Mouse (Mus musculus) cerebral cortex, adult 2 months (tissue): Measurements from ENCODE around the gene Ripply2.

Source experiments
- WGBS: fragments of 180-500 bp; shearing (Covaris S2); methylation state at CpG from one replicate; pipeline ENCODE4 v1.1.7; 2018; 5-methylcytosine and 5-hydroxymethylcytosine counted together

Gene Ripply2

GRCm38 (mm10) chr9:87015288-87015937 lies at the start of gene Ripply2:
Gene Ripply2, plus strand, starts transcription at chr9:87015537.
- WGBS: under 1% methylated on average over 71 of the region's 71 CpGs

- WGBS: 42% methylated on average over 4 of the region's 4 CpGs
Observed at GRCm38 (mm10) chr9:86973562-86973961, 41.8 kb upstream of the Ripply2 start.

GRCm38 (mm10) chr9:86976896-86977295 lies 38.4 kb upstream of the Ripply2 start:
- WGBS: 48% methylated on average over 4 of the region's 4 CpGs

DNA sequence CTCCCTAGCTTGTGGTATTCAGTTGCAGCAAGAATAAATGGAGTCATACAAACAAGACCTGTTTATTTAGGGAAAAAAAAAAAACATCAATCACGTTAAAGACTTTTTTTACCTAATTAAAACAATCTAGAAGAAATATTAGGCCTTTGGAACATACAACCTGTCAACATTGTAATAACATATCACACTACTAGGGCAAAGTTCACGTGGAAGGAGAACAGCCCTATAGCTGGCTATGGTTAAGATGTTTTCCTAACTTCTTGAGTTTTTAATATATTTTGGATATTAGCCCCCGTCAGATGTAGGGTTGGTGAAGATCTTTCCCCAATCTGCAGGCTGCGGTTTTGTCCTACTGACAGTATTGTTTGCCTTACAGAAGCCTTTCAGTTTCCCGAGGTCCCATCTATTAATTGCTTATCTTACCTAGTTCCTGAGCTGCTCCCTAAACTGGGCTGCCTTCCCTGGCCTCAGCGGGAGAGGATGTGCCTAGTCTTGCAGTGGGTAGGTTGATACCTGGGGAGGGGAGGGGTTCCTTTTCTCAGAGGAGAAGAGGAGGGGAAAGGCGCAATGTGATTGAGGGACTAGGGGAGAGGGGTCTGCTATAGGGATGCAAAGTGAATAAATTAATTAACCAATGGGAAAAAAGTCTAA lies 37.0 kb upstream of the Ripply2 start:
- 78% methylated on average over 7 of the region's 7 CpGs for WGBS

GRCm38 (mm10) chr9:86980942-86981341 lies 34.4 kb upstream of the Ripply2 start:
- 62% methylated on average over 2 of the region's 2 CpGs for WGBS

- 41% methylated on average over 10 of the region's 10 CpGs for WGBS
Observed at GRCm38 (mm10) chr9:86981551-86981950, 33.8 kb upstream of the Ripply2 start.

DNA sequence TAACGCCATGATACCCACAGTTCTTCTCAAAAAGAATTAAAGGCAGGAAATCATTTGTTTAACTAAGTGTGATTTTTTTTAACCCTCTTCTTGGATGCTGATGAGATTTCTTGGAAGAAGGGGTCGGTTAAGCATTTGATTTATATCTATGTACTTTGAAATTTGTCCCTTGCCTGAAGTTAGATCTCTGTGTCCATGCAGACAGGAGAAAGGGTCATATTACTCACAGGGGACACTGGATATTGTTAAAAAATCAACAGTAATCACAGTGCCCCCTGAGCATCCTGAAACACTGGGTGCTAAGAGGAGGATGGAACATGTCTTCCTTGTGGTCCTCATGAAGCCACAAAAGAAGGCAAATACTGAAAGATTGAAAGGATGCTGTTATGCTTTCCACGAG lies 30.8 kb upstream of the Ripply2 start:
- 75% methylated on average over 3 of the region's 3 CpGs for WGBS

DNA sequence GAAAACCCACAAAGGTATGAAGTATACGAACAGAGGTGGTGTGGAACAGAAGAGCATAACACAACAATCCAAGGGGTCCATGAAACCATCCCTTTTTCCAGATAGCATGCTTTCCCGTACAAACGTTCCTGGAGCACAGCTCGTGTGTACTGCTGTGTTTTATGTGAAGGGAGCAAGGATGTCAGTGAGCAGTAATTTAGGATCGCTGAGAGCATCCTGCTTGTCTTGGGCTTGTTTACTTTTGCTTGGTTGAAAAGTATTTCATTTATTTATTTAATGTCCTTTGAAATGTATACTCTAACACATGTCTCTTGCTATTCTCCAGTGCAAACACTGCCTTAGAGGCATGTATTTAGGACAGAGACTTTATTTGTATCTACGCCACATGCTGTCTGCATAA lies 30.2 kb upstream of the Ripply2 start:
- 78% methylated on average over 6 of the region's 6 CpGs for WGBS

- WGBS: 85% methylated on average over 7 of the region's 7 CpGs
Observed at GRCm38 (mm10) chr9:86986703-86987296, 28.5 kb upstream of the Ripply2 start.

DNA sequence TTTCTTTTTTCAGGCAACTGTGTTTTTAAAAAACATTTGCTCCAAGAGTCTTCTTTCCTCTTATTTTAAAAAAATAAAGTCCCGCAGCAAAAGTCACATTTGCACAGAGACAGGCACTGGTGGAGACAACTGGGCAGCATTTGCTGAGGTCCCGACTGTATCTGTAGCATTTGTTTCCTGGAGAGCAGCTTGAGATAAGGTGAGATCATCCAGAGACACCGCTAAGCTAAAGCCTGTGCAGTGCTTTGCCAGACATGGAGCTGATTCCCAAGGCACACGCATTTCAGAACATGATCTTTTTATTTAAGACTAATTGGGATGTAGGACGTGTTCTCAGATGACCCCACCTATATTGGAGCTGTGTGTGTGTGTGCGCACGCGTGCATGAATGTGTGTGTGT lies 23.6 kb upstream of the Ripply2 start:
- WGBS: 79% methylated on average over 8 of the region's 8 CpGs

DNA sequence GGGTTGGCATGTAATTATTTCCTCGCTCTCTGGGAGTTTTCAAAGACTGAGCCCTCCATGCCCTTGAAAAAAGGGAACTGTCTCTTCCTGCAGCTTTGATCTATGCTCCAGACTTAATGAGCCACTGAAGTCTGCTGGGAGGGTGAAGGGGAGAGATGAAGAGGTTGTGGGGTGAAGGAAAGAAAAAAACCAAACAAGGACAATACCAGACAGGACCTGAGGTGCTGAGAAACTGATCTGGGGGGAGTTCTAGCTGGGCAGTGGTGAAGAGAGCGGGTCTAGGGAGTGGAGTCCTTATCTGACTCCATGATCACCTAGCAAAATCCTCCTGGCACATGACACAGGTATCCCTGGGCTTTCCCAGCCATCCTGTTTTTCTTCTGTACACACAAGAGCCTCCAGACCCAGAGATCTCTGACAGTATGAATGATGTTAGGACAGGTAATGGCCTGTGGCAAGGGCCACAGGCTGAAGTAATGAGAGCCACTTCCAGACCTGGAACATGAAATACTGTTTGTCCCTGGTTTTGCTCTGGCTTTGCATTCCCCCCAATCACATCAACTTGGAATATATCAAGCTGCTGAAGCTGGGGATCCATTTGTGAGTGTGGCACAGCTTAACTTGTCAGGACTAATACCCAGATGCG lies 18.2 kb upstream of the Ripply2 start:
- 83% methylated on average over 3 of the region's 3 CpGs for WGBS

DNA sequence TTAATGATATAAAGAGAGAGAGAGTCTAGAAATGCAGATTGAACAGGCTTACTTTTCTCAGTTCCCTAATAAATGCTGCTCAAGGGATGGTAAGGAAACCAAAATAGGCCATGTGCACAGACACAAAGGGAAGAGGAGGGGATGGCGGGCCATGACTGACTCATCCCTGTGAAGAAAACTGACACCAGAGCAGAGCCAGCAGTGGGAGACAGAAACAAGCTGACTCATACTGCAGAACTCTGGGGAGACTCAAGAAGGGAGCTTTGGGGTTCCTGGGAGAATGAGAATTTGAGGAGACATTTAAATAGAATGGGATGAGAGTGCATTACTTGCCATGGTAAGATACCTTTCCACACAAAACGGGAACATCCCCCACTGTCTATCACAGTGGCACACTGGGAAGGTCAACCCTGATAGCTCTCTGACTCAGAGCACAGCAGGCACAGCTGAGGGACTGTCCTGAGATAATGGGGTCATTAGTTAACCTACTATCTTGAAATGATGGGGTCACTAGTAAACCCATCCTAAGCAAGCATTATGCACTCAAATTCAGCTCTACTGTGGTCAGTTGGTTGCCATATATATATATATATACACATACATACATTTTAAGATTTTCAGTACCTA lies 15.3 kb upstream of the Ripply2 start:
- WGBS: 33% methylated on average over 2 of the region's 2 CpGs

- 66% methylated on average over 6 of the region's 6 CpGs for WGBS
Observed at GRCm38 (mm10) chr9:87004701-87005434, 10.5 kb upstream of the Ripply2 start.

DNA sequence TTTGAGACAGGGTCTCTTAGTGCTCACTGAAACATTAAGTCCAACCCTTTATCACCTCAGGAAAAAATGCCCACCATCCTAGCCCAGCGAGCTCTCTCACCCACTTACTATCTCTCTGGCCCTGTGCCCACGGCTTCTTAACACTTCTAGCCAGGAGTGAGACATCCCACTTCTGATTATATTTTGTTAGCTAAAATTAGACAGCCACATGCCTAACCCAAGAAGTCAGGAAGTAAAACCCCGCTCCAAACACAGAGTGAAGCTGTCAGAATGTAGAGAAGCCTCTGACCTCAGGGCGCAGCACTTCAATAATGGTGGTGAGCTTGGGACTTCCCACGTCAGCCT lies 9.9 kb upstream of the Ripply2 start:
- WGBS: 53% methylated on average over 5 of the region's 5 CpGs

DNA sequence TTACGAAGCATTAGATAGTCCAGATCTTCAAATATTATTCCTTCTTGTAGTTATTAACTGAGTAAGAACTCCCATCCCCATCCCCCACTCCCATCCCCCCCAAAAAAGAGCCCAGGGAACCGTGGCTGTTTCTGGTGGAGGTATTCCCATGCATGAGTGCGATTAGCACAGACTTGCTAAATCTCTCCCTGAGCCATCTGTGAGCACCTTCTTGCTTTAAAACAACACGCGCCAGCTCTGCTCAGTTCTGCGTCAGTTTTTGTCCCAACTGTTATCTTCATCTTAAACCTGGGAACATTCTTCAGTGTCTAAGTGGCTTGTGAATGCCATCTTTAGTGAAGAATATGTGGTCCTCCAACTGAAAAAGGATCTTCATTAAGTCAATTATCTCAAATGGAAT lies 6.8 kb upstream of the Ripply2 start:
- WGBS: 42% methylated on average over 6 of the region's 6 CpGs

DNA sequence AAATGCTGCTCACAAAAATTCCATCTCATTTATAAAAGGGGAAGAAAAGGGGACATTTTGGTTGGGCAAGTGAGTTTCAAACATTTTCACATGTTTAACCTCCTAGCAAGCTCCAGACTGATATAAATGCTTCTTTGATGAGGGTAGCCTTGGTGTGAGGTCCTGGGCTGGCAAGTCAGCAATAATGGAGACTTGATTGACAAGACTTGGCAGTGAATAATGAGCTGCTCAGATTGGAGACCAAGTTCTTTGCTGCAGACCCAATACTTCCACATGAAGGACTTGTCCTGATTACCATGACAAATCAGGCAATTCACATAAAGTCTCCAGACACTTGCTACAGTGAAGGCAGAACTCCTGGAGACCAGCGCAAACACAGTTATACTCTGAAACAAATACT lies 6.4 kb upstream of the Ripply2 start:
- 80% methylated on average over 1 of the region's 1 CpGs for WGBS

DNA sequence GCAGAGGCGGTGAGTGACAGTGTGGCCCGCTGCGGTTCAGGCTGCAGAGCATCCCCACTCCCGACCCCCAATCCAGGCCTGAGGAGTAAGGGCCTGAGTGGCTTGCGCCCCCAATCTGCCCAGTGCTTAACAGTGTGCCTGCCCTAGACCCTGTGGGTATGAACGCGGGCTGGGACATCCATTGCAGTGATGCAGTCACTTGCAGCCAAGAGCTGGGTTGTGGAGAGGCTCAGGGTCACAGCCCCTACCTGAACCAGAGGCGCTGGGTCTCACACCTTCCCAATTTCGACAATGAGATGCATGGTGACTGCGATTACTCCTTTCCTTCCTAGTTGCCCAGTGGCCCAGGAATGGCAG lies 579 bp downstream of the Ripply2 start:
- WGBS: 11% methylated on average over 10 of the region's 10 CpGs

- under 1% methylated on average over 52 of the region's 52 CpGs for WGBS
Observed at GRCm38 (mm10) chr9:87021778-87022523, 6.6 kb downstream of the Ripply2 start, which contains the start of gene Cyb5r4. Gene Cyb5r4, plus strand, starts transcription at chr9:87022014.

DNA sequence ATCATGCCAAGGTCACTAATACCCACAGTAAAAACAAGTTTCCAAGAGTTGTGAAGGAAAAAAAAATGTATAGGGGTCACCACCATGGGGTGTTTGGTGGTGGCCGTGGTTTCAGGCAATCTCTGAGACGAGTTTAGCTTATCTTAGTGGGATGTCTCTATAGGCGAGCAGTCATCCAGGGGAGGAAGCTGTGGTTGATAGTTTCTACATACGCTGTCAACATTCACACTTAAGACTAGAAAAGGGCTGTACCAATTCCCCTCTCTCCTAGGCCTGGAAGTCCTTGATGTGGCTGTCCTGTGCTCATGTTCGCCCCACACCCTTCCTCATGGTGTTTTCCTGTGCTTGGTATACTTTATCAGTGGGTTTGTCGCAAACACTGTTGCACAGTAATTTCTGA lies 10.4 kb downstream of the Ripply2 start:
- 80% methylated on average over 6 of the region's 6 CpGs for WGBS

DNA sequence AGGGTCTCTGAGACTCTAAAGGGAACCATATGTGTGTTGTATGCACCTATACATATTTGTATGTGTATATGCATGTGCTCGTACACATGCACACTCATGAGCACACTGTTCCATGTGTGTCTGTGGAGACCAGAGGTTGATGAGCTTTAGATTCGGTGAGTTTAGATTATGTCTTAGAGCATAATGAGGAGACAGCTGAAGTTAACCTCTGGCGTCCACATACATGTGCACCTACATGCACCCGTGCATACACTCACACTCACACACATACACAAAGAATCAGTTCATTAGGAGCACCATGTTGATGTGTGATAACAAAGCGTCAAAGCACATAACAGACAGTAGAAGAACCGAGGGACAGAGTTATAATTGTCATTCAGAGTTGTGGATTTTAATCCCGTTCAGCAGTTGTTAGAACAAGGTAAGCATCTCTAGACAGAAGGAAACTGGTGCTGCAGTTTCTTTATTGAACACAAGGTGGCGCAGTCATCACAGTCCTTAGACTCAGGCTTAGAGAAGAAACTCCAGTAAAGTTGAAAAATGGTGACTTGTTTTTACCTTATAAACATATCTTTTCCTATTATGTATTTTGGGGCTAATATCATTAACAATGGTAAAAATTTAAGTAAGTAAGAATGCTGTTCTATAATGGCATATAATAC lies 12.2 kb downstream of the Ripply2 start:
- 44% methylated on average over 8 of the region's 8 CpGs for WGBS
